Comparison of ENCODE assay signal across 19 mouse cellular contexts in genomic region chr8:12905122-12905521, GRCm38 (mm10). TPM values are rescaled to one million over a fixed set of nuclear protein-coding genes. Genes with fewer than 3 reads are reported as not detected.
DNase-seq lines count a peak whose midpoint lies in the region; ATAC-seq and TF ChIP-seq lines count a peak whose summit lies in the region.
"Had no signal": no experiment of that assay in that cellular context is flagged by ENCODE, and none has a peak within 500 bp of the region (broad histone marks: within the 10 kb centered on the region; RNA-seq: fewer than 3 reads in every experiment).

No protein-coding gene starts in this region.

- no peaks in the 10 kb centered on the region for H3K79me2 ChIP-seq in heart, adult 2 months (replicated peaks; ENCODE audit: control insufficient read depth, insufficient read depth, low read length)

- H3K4me1 ChIP-seq in heart, adult 2 months (ENCODE audit: control insufficient read depth, insufficient read depth, low read length) = peaks cover 36% of the 10 kb centered on the region
- H3K4me1 ChIP-seq in kidney, adult 2 months (ENCODE audit: control insufficient read depth, insufficient read depth, low read length) = no peaks in the 10 kb centered on the region; the same call in 1 of the 2 replicates
- no peaks in the 10 kb centered on the region for H3K4me1 ChIP-seq in lung, embryonic 16.5 days (replicated peaks; ENCODE audit: control insufficient read depth, insufficient read depth, low read length)
- no peaks in the 10 kb centered on the region for H3K4me1 ChIP-seq in olfactory bulb, adult 2 months (ENCODE audit: control insufficient read depth, insufficient read depth, low read length)
- H3K4me1 ChIP-seq: embryonic facial prominence, embryonic 12.5 days; liver, embryonic 13.5 days had no signal

- H3K4me2 ChIP-seq in lung, embryonic 16.5 days (ENCODE audit: low read depth, low read length) = no peak overlapping the region
- H3K4me2 ChIP-seq: embryonic facial prominence, embryonic 12.5 days; limb, embryonic 12.5 days; liver, embryonic 13.5 days; midbrain, embryonic 11.5 days had no signal

- ATAC-seq in lung, embryonic 16.5 days (ENCODE audit: low read depth) = no peak
- ATAC-seq: forebrain, embryonic 14.5 days; intestine, postnatal 0 days had no signal

- intact Hi-C loops in heart, adult 2 months (cut with DNase I) = loop anchor here (1.0 kb wide), 2 partner anchors 8 to 21 kb away; no protein-coding TSS in a partner anchor
- intact Hi-C loops in heart, postnatal 14 days (cut with DNase I) = loop anchor here (1.0 kb wide), 1 partner anchor 21 kb away; no protein-coding TSS in a partner anchor

- TF ChIP-seq POLR2A in heart, adult 2 months (IDR thresholded peaks at IDR 0.05; ENCODE audit: insufficient read depth, low read depth, low read length) = no peak
- TF ChIP-seq POLR2A in kidney, adult 2 months (IDR thresholded peaks at IDR 0.05; ENCODE audit: low read depth, low read length) = no peak
- no peak for TF ChIP-seq POLR2A in olfactory bulb, adult 2 months (IDR thresholded peaks at IDR 0.05; ENCODE audit: insufficient read depth, low read depth, low read length)

- no peaks in the 10 kb centered on the region for H3K36me3 ChIP-seq in heart, adult 2 months (ENCODE audit: control insufficient read depth, insufficient read depth, low read length)
- H3K36me3 ChIP-seq in kidney, adult 2 months (ENCODE audit: control insufficient read depth, insufficient read depth, low read length) = no peaks in the 10 kb centered on the region
- H3K36me3 ChIP-seq in lung, embryonic 16.5 days (ENCODE audit: control insufficient read depth, insufficient read depth, low read length) = no peaks in the 10 kb centered on the region
- H3K36me3 ChIP-seq: embryonic facial prominence, embryonic 12.5 days; limb, embryonic 12.5 days; liver, embryonic 13.5 days had no signal

- H3K27me3 ChIP-seq in heart, adult 2 months (ENCODE audit: control insufficient read depth, insufficient read depth, low read length) = no peaks in the 10 kb centered on the region
- H3K27me3 ChIP-seq in kidney, adult 2 months (replicated peaks; ENCODE audit: control insufficient read depth, insufficient read depth, low read length) = no peaks in the 10 kb centered on the region
- H3K27me3 ChIP-seq in lung, embryonic 16.5 days (ENCODE audit: control insufficient read depth, insufficient read depth, low read depth, low read length) = no peaks in the 10 kb centered on the region
- H3K27me3 ChIP-seq: embryonic facial prominence, embryonic 12.5 days; limb, embryonic 12.5 days had no signal

- H3K27ac ChIP-seq in heart, adult 2 months = peak overlapping the region; percentile 74
- H3K27ac ChIP-seq in kidney, adult 2 months (ENCODE audit: insufficient read depth, low read depth, low read length) = peak overlapping the region; percentile 39
- peak overlapping the region; percentile 62 for H3K27ac ChIP-seq in lung, embryonic 16.5 days (ENCODE audit: low read length)
- 0 out of 2 replicates have a peak overlapping the region, but pooled peaks have one; percentile 9 for H3K27ac ChIP-seq in olfactory bulb, adult 2 months (ENCODE audit: insufficient read depth, low read depth, low read length)
- H3K27ac ChIP-seq: embryonic facial prominence, embryonic 12.5 days; limb, embryonic 12.5 days; liver, embryonic 13.5 days had no signal

- no peak overlapping the region for H3K4me3 ChIP-seq in heart, adult 2 months
- H3K4me3 ChIP-seq in kidney, adult 2 months (ENCODE audit: insufficient read depth, low read depth, low read length) = no peak overlapping the region
- H3K4me3 ChIP-seq in lung, embryonic 16.5 days (ENCODE audit: low read length) = no peak overlapping the region
- H3K4me3 ChIP-seq in olfactory bulb, adult 2 months (ENCODE audit: insufficient read depth, low read depth, low read length) = no peak overlapping the region
- H3K4me3 ChIP-seq: embryonic facial prominence, embryonic 12.5 days; erythroblast, embryonic 14.5 days; limb, embryonic 12.5 days; liver, embryonic 13.5 days had no signal

- no peak for TF ChIP-seq CTCF in heart, adult 2 months (IDR thresholded peaks at IDR 0.05)
- TF ChIP-seq CTCF in kidney, adult 2 months (conservative IDR thresholded peaks at IDR 0.05; ENCODE audit: insufficient read depth, insufficient read length, low read depth, low read length) = no peak
- TF ChIP-seq CTCF in olfactory bulb, adult 2 months (IDR thresholded peaks at IDR 0.05; ENCODE audit: insufficient read depth, low read depth, low read length) = no peak

- DNase-seq in heart, adult 2 months = no peak
- DNase-seq in heart, postnatal 14 days = no peak
- DNase-seq in kidney, adult 2 months = no peak
- no peak for DNase-seq in kidney, adult 8-10 months
- no peak for DNase-seq in lung, adult 18-20 months
- DNase-seq in thymus, adult 18-20 months = no peak
- DNase-seq: B cell, adult 2 months; cerebellum, adult 8-10 months; liver, embryonic 13.5 days; right cerebral cortex, postnatal 4 days; thymus, postnatal 36 days had no signal

- WGBS in heart, adult 2 months = 44% methylated on average over 5 of the region's 5 CpGs
- WGBS in kidney, adult 2 months = 62% methylated on average over 5 of the region's 5 CpGs
- 64% methylated on average over 5 of the region's 5 CpGs for WGBS in lung, embryonic 16.5 days
- WGBS in olfactory bulb, adult 2 months = 92% methylated on average over 5 of the region's 5 CpGs

- no peak overlapping the region for H3K9ac ChIP-seq in heart, adult 2 months (ENCODE audit: low read depth, low read length)
- H3K9ac ChIP-seq in lung, embryonic 16.5 days (ENCODE audit: low read length) = no peak overlapping the region
- H3K9ac ChIP-seq: embryonic facial prominence, embryonic 12.5 days; limb, embryonic 12.5 days; liver, embryonic 13.5 days had no signal

- no peaks in the 10 kb centered on the region for H3K9me3 ChIP-seq in lung, embryonic 16.5 days (ENCODE audit: control insufficient read depth, low read length)
- H3K9me3 ChIP-seq: embryonic facial prominence, embryonic 12.5 days; limb, embryonic 12.5 days; liver, embryonic 13.5 days had no signal

- no peak for TF ChIP-seq EP300 in heart, adult 2 months (IDR thresholded peaks at IDR 0.05; ENCODE audit: insufficient read depth, low read depth, low read length)

RNA-seq across cellular contexts. Expression of gene Mcf2l, which starts 31.5 kb away (rescaled TPM):
- 100 to 1,000 TPM in 1 of 2 experiments, 10 to 100 TPM in 1; 58.4 to 104 TPM for total RNA-seq in heart, adult 2 months (2021)
- polyA plus RNA-seq in heart, adult 2 months (2012; rRNA removed) = 30.3 and 40.2 TPM in 2 replicates
- 100 to 1,000 TPM; 104 to 109 TPM for total RNA-seq in heart, postnatal 14 days (2021)
- 15.1 and 16.6 TPM in 2 replicates for polyA plus RNA-seq in kidney, adult 2 months (2012; rRNA removed)
- 16.0 and 16.1 TPM in 2 replicates for polyA plus RNA-seq in lung, embryonic 16.5 days (2015; fragmentation: Nextera tagmentation; extraction: Ambion mirVana)
- polyA plus RNA-seq in olfactory bulb, adult 2 months (2012; ENCODE audit: insufficient read depth, insufficient read length, low replicate concordance, missing spikeins) = 245 and 415 TPM in 2 replicates

Comparison
In these comparisons a context has a peak if more than half of its experiments do, and no peak if none do; other contexts are left out.
1. H3K27ac ChIP-seq: peak in every context shown above with its lines; median percentile 74 in heart, adult 2 months; 62 in lung, embryonic 16.5 days; 39 in kidney, adult 2 months; 9 in olfactory bulb, adult 2 months.